Mouse (Mus musculus): Measurements from ENCODE around the gene Card11.
A peak's percentile ranks its signal among the peaks of the same experiment; 100 is the strongest.

Gene Card11

DNA sequence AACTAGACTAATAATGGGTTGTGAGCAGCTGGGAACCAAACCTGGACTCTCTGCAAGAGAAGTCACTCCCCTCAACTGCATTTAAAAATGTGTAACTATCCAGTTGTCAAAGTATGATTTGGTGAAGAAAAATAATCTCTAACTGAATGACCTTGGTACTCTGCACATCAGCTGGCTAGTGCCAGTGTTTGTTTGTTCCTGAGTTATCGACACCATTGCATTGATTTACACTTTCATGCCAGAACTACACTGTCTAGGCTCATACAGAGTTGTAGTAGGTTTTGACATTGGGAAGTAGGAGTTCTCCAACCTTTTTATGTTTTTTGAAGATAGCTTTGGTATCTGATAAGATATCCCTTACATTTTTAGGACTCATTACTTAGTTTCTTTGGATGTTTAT, 81.9 kb downstream of the Card11 start:
- DNase-seq (ENCODE audit: low spot score): no peak

DNA sequence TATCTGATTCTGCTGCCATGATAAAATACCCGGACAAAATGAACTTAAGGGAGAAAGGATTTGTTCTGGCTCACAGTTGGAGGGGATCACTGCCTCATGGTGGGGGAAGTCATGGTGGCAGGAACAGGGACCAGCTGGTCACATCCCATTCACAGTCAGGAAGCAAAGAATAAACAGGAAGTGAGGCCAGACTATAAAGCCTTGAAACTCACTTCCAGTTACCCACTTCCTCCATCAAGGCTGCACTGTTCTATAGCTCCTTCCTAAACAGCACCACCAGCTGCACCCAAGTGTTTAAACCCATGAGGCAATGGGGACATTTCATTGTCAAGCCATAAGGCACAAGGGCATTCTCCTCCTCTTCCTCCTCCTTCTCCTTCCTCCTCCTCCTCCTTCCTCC, 82.6 kb downstream of the Card11 start:
- no peak for DNase-seq (ENCODE audit: low spot score)

DNA sequence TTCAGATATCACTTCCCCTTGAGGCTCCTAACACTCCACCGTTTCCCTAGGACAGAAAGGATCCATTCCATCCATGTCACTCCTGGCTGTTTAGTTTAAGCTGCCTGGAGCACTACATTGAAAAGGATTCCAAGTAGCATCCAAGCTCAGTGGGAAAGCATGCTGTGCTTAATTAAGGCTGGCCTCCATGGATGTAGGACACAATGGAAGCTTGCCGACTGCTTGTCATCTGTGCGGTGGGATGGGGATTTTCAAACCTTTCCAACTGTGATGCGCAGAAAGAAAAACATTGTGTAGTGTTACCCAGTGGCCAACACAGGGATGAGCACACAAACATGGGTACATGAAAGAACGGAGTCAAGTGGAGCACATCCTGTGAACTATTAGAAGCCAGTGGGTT, 89.5 kb downstream of the Card11 start:
- no peak for DNase-seq (ENCODE audit: low spot score)

DNA sequence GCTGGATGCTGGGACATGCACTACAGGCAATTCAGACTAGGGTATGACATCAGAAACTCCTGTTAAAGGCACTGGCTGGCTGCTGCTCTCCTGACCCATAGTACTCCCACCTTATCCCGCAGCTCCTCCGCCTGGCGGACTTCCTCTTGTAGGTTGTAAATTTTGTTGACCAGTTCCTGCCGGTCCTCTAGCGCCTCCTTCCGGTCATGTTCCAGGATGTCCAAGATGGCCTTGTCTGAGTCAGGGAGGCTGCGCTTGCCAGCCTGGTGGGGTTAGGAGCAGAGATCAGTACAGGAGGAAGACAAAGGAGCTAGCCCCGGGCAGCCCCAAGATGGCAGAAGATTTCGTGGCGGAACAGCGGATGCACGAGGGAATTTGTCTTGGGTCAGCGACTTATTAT, 99.5 kb downstream of the Card11 start:
- DNase-seq (ENCODE audit: low spot score): no peak

DNA sequence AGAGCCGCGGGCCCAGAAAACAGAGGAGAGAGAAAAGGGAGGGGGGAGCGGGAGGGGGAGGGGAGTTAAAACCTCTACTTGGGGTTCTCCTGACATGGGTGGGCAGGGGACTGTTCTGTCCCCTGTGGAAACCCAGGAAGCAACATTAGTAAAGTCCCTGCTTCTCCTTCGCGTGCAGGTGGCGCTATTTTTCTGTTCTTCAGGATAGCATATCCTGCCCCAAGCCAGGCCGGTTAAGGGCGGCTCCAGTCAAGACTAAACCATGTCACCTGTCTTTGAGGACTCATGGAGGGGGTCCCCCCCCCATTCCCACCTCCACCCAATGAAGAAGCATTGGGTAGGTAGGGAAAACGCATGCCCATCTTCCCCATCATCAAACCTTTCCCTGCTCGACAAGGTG, 109.3 kb downstream of the Card11 start:
- no peak for DNase-seq (ENCODE audit: low spot score)

DNA sequence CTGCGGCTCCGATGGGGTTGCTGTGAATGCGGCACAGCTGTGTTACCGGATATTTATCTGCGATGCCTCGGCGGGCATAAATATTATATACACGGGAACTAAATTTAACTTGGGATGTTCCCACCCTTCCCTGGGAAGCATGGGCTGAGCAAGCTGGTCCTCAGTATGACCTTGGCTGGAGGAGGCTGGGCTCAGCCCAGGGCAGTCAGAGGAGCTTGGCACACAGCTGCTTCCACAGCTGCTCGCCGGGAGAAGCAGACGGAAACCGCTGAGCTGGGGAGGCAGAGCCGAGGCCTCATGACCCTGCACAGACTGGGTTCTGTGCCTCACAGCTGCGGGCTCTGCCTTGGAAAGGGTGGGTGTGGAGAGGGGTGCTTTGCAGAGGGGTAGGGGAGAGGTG, 110.3 kb downstream of the Card11 start:
- DNase-seq (ENCODE audit: low spot score): peak; percentile 55

DNA sequence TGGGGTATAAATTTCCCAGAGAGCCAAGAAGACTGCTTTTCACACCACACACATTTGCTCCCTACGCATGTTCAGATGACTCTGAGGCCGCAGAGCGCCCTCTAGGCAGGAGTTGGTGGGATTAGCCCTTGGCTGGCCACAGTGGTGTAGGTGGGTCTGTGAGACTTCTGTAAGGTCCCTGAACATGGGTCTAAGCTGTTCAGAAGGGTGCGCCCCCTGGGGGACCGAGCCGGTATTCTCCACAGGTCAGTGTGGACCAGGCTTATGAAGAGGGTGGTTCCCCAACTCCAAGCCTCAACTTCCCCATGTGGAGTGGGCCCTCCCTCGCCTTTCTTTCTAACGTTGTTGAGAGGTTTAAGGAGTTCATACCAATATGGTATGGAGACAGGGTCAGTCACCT, 110.8 kb downstream of the Card11 start:
- DNase-seq (ENCODE audit: low spot score): no peak

DNA sequence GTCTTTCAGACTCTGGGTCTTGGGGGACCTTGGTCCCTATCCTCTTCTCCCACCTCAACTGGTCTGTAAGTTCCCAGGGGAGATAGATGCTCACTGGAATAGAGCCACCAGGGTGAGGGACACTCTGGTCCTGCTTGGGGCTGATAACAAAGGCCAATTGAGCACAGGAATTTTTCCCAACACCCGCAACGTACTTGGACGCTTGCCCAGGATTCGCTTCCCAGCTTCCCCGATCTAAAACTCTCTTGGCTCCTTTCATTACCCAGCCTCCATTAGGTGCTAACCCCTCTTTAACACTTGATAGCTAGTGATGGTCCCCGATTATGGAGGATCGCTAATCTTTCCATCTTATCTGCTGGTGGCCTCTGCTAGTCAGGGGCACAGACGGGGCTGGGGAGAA, 112.5 kb downstream of the Card11 start:
- no peak for DNase-seq (ENCODE audit: low spot score)

DNA sequence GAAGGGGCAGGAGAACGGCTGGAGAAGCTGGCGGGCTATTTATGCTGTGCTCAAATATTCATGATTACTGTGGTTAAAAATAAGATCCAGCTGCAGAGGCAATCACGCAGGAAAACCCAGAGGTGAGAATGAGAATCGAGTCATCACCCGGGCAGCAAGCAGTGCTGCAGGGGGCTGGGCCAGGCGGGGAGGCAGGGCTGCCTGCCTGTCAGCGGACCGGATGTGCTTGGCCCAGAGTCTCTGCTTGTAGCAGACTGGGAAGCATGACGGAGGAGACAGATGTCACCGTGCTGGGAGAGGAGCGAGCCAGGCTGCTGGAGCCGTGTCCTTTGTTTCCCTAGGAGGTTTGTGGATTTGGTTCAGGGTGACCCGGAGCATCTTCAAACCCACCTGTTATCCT, 115.4 kb downstream of the Card11 start:
- DNase-seq (ENCODE audit: low spot score): no peak

DNA sequence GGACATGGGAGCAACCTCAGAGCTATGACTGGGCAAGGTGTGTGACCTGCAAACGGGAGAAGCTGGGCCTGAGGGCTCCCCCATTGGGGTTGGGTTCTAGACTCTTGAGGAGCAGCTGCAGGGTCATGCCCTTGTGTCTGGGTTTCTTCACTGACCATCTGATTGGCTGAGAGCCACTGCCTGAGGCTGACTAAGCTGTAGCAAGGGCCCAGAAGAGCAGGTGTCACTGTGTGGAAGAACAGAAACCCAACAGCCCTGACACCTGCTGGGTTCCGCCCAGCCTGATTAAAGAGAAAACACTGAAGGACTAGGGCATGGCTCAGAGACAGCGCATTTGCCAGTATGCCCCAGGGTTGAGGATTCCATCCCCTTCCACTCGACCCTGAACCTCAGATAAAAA, 118.0 kb downstream of the Card11 start:
- DNase-seq (ENCODE audit: low spot score): no peak

DNA sequence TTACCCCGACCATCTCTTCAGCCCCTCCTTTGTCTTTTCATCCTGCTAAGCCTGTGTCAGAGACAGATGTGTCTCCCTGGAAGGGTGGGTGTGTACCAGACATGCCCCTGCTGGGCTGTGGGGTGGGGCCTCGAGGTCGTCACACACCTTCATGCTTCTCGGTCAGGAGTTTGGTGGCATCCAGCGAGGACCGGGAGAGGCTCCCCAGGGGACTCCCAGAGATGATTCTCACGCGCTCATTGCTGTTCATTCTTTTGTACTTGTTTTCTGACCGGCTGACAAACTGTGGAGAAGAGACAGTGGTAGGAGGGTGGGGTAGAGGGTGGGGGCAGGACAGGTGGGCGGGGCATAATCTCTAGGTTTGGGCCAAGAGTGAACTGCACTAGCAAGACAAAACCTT, 120.2 kb downstream of the Card11 start:
- DNase-seq (ENCODE audit: low spot score): no peak

DNA sequence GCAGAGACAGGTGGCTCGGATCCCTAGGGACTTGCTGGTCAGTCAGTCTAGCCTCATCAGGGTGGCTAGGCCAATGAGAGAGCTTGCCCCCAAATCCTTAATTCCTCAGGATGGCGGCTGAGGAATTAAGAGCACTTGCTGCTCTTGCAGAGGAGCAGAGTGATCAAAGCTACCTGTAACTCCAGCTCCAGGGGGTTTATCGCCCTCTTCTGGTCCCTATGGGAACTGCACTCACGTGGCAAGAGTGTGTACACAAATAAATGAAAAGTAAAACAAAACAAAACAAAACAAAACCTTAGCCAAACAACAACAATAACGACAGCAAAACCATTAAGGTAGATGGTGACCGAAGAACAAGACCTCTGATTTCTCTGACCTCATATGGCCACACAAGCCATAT, 121.7 kb downstream of the Card11 start:
- no peak for DNase-seq (ENCODE audit: low spot score)

DNA sequence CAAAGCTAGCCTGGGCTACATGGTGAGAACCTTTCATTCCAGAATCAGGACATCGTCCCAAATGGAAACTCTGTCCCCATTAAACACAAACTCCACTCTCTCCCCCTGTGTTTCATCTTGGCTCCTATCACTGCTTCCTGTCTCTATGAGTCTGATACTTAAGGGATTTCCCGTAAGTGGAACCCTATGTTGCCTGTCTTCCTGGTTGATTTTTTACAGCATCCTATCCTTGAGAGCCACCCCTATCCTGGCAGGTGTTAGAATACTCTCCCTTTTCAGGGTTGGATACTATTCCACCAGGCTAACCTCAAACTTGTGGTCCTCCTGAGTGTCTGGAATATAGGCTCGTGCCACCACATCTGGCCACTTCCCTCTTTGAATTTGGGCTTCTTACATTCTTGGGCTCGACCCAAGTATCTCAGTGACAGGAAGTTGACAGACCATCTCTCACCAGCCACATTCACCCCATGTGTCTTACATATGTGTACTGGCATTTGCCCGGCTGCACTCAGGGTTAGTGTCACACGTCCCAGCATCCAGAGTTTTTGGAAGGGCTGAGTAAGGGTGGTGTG, 126.6 kb downstream of the Card11 start:
- no peak for DNase-seq (ENCODE audit: low spot score)

DNA sequence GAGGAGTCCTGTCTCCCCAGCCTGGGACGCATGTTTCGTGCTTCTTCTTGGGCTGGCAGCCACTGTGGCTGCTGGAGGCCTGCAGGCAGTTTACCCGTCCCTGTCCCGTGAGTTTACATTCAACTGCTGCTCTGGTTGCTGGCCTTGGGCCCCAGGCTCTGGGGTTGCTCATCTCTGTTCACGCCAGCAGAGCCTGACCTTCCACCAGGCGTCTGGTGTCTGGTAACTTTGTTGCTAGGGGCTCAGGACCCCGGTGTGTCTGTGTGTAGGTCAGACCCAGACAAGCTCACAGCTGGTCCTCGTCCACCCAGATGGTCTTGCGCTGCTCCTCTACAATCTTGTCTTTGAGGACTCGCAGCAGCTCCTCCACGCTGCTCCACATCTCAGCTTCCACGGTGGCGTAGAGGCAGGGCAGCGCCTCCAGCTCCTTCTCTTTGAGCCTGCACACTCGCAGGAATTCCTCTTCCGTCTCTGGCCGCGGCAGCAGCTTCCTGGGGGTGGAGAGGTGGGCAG, 127.3 kb downstream of the Card11 start:
- no peak for DNase-seq (ENCODE audit: low spot score)

DNA sequence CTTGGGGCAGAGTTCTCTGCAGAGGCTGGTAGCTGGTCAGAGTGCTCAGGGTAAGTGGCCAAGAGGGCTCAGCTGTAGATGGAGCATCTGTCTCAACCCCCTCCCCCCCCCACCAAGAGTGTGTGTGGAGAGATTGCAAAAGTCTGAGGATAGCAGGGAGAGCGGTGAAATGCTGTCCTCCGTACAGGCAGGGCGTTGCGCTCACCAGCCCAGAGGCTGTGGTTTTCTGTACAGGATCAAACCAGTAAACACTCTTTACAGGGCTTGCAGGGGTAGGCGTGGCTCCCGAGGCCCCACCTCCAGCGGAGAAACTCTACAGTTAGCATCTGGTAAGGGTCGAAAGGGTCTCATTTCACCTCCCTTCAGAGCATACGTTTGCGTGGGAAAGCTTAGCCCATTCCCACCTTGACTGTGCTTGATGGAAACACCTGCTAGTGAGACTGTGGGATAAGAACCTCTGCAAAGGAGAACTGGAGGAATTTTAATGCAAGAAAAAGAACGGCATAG, 127.8 kb downstream of the Card11 start:
- DNase-seq (ENCODE audit: low spot score): no peak

DNA sequence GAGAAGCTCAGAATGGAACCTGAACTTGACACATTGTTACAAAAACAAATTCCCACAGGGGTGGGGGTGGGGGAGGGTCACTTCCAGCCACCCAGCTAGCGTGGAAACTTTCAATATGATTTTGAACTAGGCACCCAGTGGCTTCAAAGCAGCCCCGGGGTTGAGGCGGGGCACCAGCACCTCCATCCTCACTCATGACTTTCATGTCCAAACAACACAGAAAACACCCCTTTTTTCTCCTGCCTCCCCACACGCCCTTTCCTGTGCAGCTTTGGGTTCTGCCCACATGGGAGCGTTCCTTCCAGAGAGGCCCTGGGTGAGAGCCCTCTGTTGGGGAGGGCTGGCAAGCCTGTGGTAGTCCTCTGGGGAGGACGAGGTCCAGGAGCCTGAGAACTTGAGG, 129.1 kb downstream of the Card11 start:
- no peak for DNase-seq (ENCODE audit: low spot score)

DNA sequence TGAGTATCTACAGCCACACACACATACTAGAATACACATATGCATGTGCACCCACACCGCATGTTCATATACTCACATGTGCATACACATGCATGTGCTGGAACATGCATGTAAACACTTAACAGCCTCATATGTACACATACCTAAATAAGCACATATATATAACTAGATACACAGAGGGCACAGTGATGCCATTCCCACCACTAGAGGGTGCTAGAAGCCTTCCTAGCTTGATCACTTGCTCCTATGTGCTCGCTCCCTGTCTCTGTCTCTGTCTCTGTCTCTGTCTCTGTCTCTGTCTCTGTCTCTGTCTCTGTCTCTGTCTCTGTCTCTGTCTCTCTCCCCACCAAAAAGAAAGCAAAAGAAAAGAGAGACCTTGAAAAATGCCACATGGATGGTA, 131.3 kb downstream of the Card11 start:
- DNase-seq (ENCODE audit: low spot score): no peak

DNA sequence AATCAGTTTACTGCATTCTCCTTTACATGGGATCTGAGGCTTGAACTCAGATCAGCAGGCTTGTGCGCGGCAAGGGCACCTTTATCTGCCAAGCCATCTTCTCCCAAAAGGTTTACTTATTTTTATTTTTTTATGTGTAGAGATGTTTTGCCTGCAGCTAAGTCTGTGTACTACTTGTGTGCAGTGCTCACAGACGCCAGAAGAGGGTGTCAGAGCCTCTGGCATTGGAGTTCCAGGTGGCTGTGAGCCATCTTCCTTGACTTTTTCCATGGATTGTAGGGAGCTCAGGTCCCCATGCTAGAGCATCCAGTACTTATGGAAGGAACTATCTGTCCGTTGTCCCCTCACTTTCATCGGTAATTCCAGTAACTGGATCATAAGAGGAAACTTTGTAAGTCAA, 140.7 kb downstream of the Card11 start:
- DNase-seq (ENCODE audit: low spot score): no peak

DNA sequence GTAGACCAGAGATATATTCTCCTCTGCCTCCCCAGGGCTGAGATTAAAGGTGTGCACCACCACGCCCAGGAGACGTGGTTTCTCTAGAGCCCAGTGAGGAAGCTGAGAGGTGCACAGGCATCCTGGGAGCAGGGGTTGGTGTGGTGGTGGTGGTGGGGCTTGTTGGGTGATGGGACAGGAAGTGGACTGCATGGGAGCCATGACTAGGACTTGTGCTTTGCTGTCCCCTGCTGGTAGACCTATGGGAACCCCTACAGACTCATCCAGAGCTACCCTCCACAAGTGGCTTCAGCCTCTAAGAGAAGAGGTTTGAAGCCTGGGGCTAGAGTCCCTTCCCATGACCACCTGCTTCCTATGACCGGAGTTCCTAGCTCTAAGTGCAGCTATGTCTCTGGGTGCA, 142.0 kb downstream of the Card11 start:
- no peak for DNase-seq (ENCODE audit: low spot score)

DNA sequence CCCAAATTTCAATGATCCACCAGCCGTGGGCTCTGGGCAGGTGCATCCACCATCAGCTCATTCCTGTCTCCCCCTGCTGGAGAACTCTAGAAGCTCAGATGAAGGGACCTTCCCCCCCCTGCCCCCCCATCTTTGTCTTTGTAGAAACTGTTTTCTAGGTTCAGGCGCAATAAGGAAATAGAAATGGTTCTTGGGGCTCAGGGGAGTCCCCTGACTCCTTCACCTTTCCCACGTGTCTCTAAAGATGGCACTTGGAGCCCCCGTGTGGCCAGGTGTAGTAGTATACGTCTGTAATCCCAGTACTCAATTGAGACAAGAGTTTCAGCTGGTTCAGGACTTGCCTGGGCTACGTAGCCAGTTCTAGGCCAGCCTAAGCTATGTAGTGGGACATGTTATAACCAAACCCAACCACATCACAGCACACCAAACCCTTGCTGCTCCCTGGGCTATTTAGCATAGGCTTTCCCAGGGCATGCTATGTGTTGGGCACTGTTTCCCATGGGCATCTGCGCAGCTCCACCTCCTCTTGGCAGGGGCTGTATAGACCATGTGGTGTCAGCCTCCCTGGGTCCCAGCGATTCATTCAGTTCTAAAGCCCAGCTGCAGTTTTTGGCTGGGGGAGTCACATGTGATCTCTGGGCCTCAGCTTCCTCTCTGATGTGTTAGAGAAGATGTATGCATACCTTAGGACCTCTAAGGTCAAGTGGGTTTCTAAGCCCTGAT, 142.8 kb downstream of the Card11 start:
- no peak for DNase-seq (ENCODE audit: low spot score)

DNA sequence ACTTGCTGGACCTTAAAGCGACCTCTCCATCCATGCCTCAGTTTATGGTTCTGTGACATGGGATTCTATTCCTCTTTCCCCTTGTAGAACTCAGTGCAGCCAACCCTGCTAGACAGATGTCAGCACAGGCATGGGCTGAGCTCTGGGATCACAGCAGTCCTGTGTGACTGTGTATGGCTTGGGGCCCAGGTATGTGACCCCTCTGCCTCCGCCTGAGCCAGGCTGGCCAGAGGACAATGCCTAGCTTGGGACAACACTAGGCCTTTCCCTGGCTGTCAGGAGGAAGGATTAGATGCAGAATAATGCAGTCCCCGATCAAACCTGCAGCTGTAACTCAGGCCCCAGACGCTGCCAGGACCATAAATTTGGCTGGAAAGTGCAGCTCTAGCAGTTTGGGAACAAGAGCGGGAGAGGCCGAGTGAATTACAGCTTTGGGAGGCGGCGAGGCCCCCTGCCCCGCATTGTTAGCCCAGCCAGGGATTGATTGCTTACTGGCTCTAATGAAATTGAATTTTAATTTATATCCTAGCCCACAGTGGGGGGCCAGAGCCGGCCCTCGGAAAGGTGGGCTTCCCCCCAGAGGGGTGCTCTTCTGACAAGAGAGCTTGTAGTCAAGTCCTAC, 144.4 kb downstream of the Card11 start:
- DNase-seq (ENCODE audit: low spot score): no peak

DNA sequence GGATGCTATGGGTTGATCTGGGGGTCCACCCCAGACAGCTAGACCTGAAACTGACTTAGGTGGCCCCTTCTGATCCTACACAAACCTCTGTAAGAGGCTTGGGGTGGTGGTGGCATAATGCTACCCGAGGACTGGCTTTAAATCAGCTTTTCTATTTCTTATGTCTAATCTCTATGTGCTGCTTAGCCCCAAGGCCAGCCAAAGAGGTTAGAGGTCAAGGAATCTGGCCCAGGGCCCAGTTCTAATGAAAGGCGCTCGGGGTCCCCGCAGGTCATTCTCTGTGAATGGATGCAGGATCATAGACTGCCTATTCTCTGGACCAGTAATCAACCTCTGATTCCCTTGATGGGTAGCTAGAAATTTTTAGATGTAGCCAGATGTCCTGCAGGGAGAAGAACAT, 145.7 kb downstream of the Card11 start:
- DNase-seq (ENCODE audit: low spot score): no peak

DNA sequence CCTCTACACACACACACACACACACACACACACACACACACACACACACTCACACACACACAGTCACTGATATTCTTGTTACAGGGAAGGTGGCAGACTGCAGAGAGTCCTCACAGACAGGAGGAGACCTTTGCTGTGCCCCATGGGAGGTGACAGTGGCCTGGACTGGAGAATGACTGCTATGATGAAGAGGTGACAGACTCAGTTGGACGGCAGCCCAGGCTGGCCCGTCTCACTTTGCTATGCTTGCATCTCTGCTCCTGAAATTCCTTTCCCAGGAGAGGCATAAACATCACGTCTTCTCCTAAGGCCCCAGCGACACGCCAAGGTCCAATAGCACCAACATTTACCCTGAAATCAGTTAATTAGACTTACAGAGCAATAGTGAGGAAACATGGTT, 146.7 kb downstream of the Card11 start:
- DNase-seq (ENCODE audit: low spot score): no peak
